Mouse (Mus musculus): ENCODE measurements around the gene Vps45. TPM values are rescaled to one million over a fixed set of nuclear protein-coding genes. Genes with fewer than 3 reads are reported as not detected.
A peak's percentile ranks its signal among the peaks of the same experiment; 100 is the strongest.

The Vps45 gene
- total and polyA plus RNA-seq, 3 experiments = 20.6 to 92.0 (median 28.9) TPM

- DNase-seq (ENCODE audit: low read depth, low spot score) = no peak
Observed at GRCm38 (mm10) chr3:96033046-96033445, 25.2 kb downstream of the Vps45 start.

GRCm38 (mm10) chr3:96032652-96033017, 25.6 kb downstream of the Vps45 start:
- no peak for DNase-seq (ENCODE audit: low read depth, low spot score)
- H3K4me3 ChIP-seq (ENCODE audit: control insufficient read depth in 1 of 2, insufficient read depth in 1 of 2, low read depth in 2 of 2, low read length in 2 of 2) = no peak overlapping the region
- peaks cover 0 to 6% of the 10 kb centered on the region in 2 experiments; a peak in 2 of 4 replicates for H3K36me3 ChIP-seq (ENCODE audit: control insufficient read depth in 1 of 2, insufficient read depth in 2 of 2, low read length in 2 of 2)

More at GRCm38 (mm10) chr3:96033046-96033445, 25.2 kb downstream of the Vps45 start:
- Histone ChIP-seq H3K4me1 (ENCODE audit: control insufficient read depth in 1 of 2, insufficient read depth in 2 of 2, low read length in 2 of 2) (peaks cover 0 to 3% of the 10 kb centered on the region in 2 experiments; a peak in 1 of 4 replicates), H3K36me3 (ENCODE audit: control insufficient read depth in 1 of 2, insufficient read depth in 2 of 2, low read length in 2 of 2) (peaks cover 0 to 3% of the 10 kb centered on the region in 2 experiments; a peak in 2 of 4 replicates), H3K79me2 (ENCODE audit: control insufficient read depth, insufficient read depth, low read length, poor library complexity) (no peaks in the 10 kb centered on the region), H3K9ac (ENCODE audit: control insufficient read depth, low read depth, low read length, poor library complexity, severe bottlenecking) (no peak overlapping the region), H3K4me3 (ENCODE audit: control insufficient read depth in 1 of 2, insufficient read depth in 1 of 2, low read depth in 2 of 2, low read length in 2 of 2) (no peak overlapping the region), H3K27me3 (ENCODE audit: control insufficient read depth in 1 of 2, insufficient read depth in 2 of 2, low read length in 2 of 2) (no peaks in the 10 kb centered on the region), H3K9me3 (replicated peaks; ENCODE audit: insufficient read depth, low read length) (no peaks in the 10 kb centered on the region), H3K27ac (ENCODE audit: control insufficient read depth, low read depth, low read length) (no peak overlapping the region)
- TF ChIP-seq RAD21 (IDR thresholded peaks at IDR 0.05; ENCODE audit: low read depth, low read length) = no peak
- TF ChIP-seq EP300 (IDR thresholded peaks at IDR 0.05; ENCODE audit: low read depth in 1 of 2, low read length in 2 of 2) = 0 out of 4 replicates have a peak, but pooled peaks of 1 of the 2 experiments have one; percentile 0

GRCm38 (mm10) chr3:96031991-96032651, 26.1 kb downstream of the Vps45 start:
- Histone ChIP-seq H3K36me3 (ENCODE audit: control insufficient read depth in 1 of 2, insufficient read depth in 2 of 2, low read length in 2 of 2) (peaks cover 0 to 12% of the 10 kb centered on the region in 2 experiments; a peak in 2 of 4 replicates), H3K4me1 (ENCODE audit: control insufficient read depth in 1 of 2, insufficient read depth in 2 of 2, low read length in 2 of 2) (peaks cover 3 to 10% of the 10 kb centered on the region in 2 experiments), H3K27ac (ENCODE audit: control insufficient read depth, low read depth, low read length) (no peak overlapping the region), H3K9me3 (replicated peaks; ENCODE audit: insufficient read depth, low read length) (no peaks in the 10 kb centered on the region), H3K4me3 (ENCODE audit: control insufficient read depth in 1 of 2, insufficient read depth in 1 of 2, low read depth in 2 of 2, low read length in 2 of 2) (no peak overlapping the region), H3K9ac (ENCODE audit: control insufficient read depth, low read depth, low read length, poor library complexity, severe bottlenecking) (no peak overlapping the region), H3K27me3 (ENCODE audit: control insufficient read depth in 1 of 2, insufficient read depth in 2 of 2, low read length in 2 of 2) (no peaks in the 10 kb centered on the region), H3K79me2 (ENCODE audit: control insufficient read depth, insufficient read depth, low read length, poor library complexity) (no peaks in the 10 kb centered on the region)
- TF ChIP-seq POLR2A (IDR thresholded peaks at IDR 0.05; ENCODE audit: control insufficient read depth in 1 of 2, insufficient read depth in 1 of 2, low read depth in 1 of 2, low read length in 2 of 2, poor library complexity in 1 of 2) = no peak
- no peak for TF ChIP-seq CHD1 (IDR thresholded peaks at IDR 0.05; ENCODE audit: low read depth, low read length)
- no peak for TF ChIP-seq ZNF384 (IDR thresholded peaks at IDR 0.05; ENCODE audit: low read depth, low read length)
- no peak for TF ChIP-seq UBTF (IDR thresholded peaks at IDR 0.05; ENCODE audit: borderline replicate concordance, insufficient read depth, low read depth, low read length)
- no peak for TF ChIP-seq USF1 (IDR thresholded peaks at IDR 0.05; ENCODE audit: low read depth, low read length)
- no peak for TF ChIP-seq ZKSCAN1 (IDR thresholded peaks at IDR 0.05; ENCODE audit: low read depth, low read length)
- TF ChIP-seq HCFC1 (IDR thresholded peaks at IDR 0.05; ENCODE audit: low read depth, low read length) = no peak
- TF ChIP-seq BHLHE40 (IDR thresholded peaks at IDR 0.05; ENCODE audit: borderline replicate concordance, low read depth, low read length) = no peak
- no peak for TF ChIP-seq CHD2 (IDR thresholded peaks at IDR 0.05; ENCODE audit: low read length)
- no peak for TF ChIP-seq ZC3H11A (IDR thresholded peaks at IDR 0.05; ENCODE audit: low read depth, low read length)
- no peak for TF ChIP-seq MAZ (IDR thresholded peaks at IDR 0.05; ENCODE audit: low read depth, low read length)
- DNase-seq (ENCODE audit: low read depth, low spot score) = no peak

More at GRCm38 (mm10) chr3:96032652-96033017, 25.6 kb downstream of the Vps45 start:
- Histone ChIP-seq H3K27ac (ENCODE audit: control insufficient read depth, low read depth, low read length) (no peak overlapping the region), H3K9ac (ENCODE audit: control insufficient read depth, low read depth, low read length, poor library complexity, severe bottlenecking) (no peak overlapping the region), H3K4me1 (ENCODE audit: control insufficient read depth in 1 of 2, insufficient read depth in 2 of 2, low read length in 2 of 2) (peaks cover 2 to 7% of the 10 kb centered on the region in 2 experiments), H3K79me2 (ENCODE audit: control insufficient read depth, insufficient read depth, low read length, poor library complexity) (no peaks in the 10 kb centered on the region), H3K9me3 (replicated peaks; ENCODE audit: insufficient read depth, low read length) (no peaks in the 10 kb centered on the region), H3K27me3 (ENCODE audit: control insufficient read depth in 1 of 2, insufficient read depth in 2 of 2, low read length in 2 of 2) (no peaks in the 10 kb centered on the region)
- TF ChIP-seq ZC3H11A (IDR thresholded peaks at IDR 0.05; ENCODE audit: low read depth, low read length) = no peak
- TF ChIP-seq JUND (IDR thresholded peaks at IDR 0.05; ENCODE audit: low read depth, low read length) = no peak
- TF ChIP-seq USF1 (IDR thresholded peaks at IDR 0.05; ENCODE audit: low read depth, low read length) = no peak
- no peak for TF ChIP-seq NRF1 (IDR thresholded peaks at IDR 0.05; ENCODE audit: insufficient read depth, low read depth, low read length, poor library complexity, severe bottlenecking)
- TF ChIP-seq EP300 (IDR thresholded peaks at IDR 0.05; ENCODE audit: low read depth in 1 of 2, low read length in 2 of 2) = 0 out of 4 replicates have a peak, but pooled peaks of 1 of the 2 experiments have one; percentile 16
- no peak for TF ChIP-seq SIN3A (IDR thresholded peaks at IDR 0.05; ENCODE audit: low read length)
- no peak for TF ChIP-seq UBTF (IDR thresholded peaks at IDR 0.05; ENCODE audit: borderline replicate concordance, insufficient read depth, low read depth, low read length)
- no peak for TF ChIP-seq ELF1 (IDR thresholded peaks at IDR 0.05; ENCODE audit: low read depth, low read length)
